Mouse (Mus musculus): ENCODE data around the gene Bcdin3d. TPM values are rescaled to one million over a fixed set of nuclear protein-coding genes. Genes with fewer than 3 reads are reported as not detected.

Gene Bcdin3d
- not detected in 2 replicates for polyA plus RNA-seq (2012; ENCODE audit: insufficient read depth, insufficient read length, low replicate concordance, missing spikeins)

GRCm38 (mm10) chr15:99474576-99474926 lies at the start of gene Bcdin3d:
Gene Bcdin3d, minus strand, starts transcription at chr15:99474730.
- TF ChIP-seq CTCF (IDR thresholded peaks at IDR 0.05; ENCODE audit: insufficient read depth, low read depth, low read length) (no peak), POLR2A (IDR thresholded peaks at IDR 0.05; ENCODE audit: insufficient read depth, low read depth, low read length) (peak; percentile 64; the same call in 1 of the 2 replicates)
- Histone ChIP-seq H3K4me1 (ENCODE audit: control insufficient read depth, insufficient read depth, low read length) (peaks cover 11% of the 10 kb centered on the region), H3K4me3 (ENCODE audit: insufficient read depth, low read depth, low read length) (peak within 1 kb of the TSS; percentile 86), H3K27ac (ENCODE audit: insufficient read depth, low read depth, low read length) (peak within 1 kb of the TSS; percentile 33)
- WGBS = under 1% methylated on average over 26 of the region's 26 CpGs

- no peak overlapping the region for H3K4me3 ChIP-seq (ENCODE audit: insufficient read depth, low read depth, low read length)
- no peak overlapping the region for H3K27ac ChIP-seq (ENCODE audit: insufficient read depth, low read depth, low read length)
- 79% methylated on average over 7 of the region's 7 CpGs for WGBS
- no peak for TF ChIP-seq CTCF (IDR thresholded peaks at IDR 0.05; ENCODE audit: insufficient read depth, low read depth, low read length)
- TF ChIP-seq POLR2A (IDR thresholded peaks at IDR 0.05; ENCODE audit: insufficient read depth, low read depth, low read length) = no peak
- H3K4me1 ChIP-seq (ENCODE audit: control insufficient read depth, insufficient read depth, low read length) = peaks cover 27% of the 10 kb centered on the region
Observed at GRCm38 (mm10) chr15:99520306-99520705, 45.8 kb upstream of the Bcdin3d start.

- Histone ChIP-seq H3K4me1 (ENCODE audit: control insufficient read depth, insufficient read depth, low read length) (peaks cover 24% of the 10 kb centered on the region), H3K4me3 (ENCODE audit: insufficient read depth, low read depth, low read length) (no peak overlapping the region), H3K27ac (ENCODE audit: insufficient read depth, low read depth, low read length) (no peak overlapping the region)
- TF ChIP-seq POLR2A (IDR thresholded peaks at IDR 0.05; ENCODE audit: insufficient read depth, low read depth, low read length) (no peak), CTCF (IDR thresholded peaks at IDR 0.05; ENCODE audit: insufficient read depth, low read depth, low read length) (no peak)
- WGBS = 86% methylated on average over 9 of the region's 9 CpGs
Observed at GRCm38 (mm10) chr15:99519626-99520025, 45.1 kb upstream of the Bcdin3d start.

- TF ChIP-seq CTCF (IDR thresholded peaks at IDR 0.05; ENCODE audit: insufficient read depth, low read depth, low read length) (no peak), POLR2A (IDR thresholded peaks at IDR 0.05; ENCODE audit: insufficient read depth, low read depth, low read length) (no peak)
- 75% methylated on average over 7 of the region's 7 CpGs for WGBS
- H3K27ac ChIP-seq (ENCODE audit: insufficient read depth, low read depth, low read length) = no peak overlapping the region
- no peak overlapping the region for H3K4me3 ChIP-seq (ENCODE audit: insufficient read depth, low read depth, low read length)
- peaks cover 27% of the 10 kb centered on the region for H3K4me1 ChIP-seq (ENCODE audit: control insufficient read depth, insufficient read depth, low read length)
Observed at GRCm38 (mm10) chr15:99517715-99518114, 43.2 kb upstream of the Bcdin3d start.

GRCm38 (mm10) chr15:99516715-99517114 lies 42.2 kb upstream of the Bcdin3d start:
- no peak overlapping the region for H3K4me3 ChIP-seq (ENCODE audit: insufficient read depth, low read depth, low read length)
- H3K4me1 ChIP-seq (ENCODE audit: control insufficient read depth, insufficient read depth, low read length) = peaks cover 23% of the 10 kb centered on the region
- H3K27ac ChIP-seq (ENCODE audit: insufficient read depth, low read depth, low read length) = no peak overlapping the region
- 75% methylated on average over 8 of the region's 8 CpGs for WGBS
- no peak for TF ChIP-seq POLR2A (IDR thresholded peaks at IDR 0.05; ENCODE audit: insufficient read depth, low read depth, low read length)
- no peak for TF ChIP-seq CTCF (IDR thresholded peaks at IDR 0.05; ENCODE audit: insufficient read depth, low read depth, low read length)

GRCm38 (mm10) chr15:99511797-99512525 lies 37.4 kb upstream of the Bcdin3d start:
- H3K4me1 ChIP-seq (ENCODE audit: control insufficient read depth, insufficient read depth, low read length) = peaks cover 15% of the 10 kb centered on the region
- H3K4me3 ChIP-seq (ENCODE audit: insufficient read depth, low read depth, low read length) = no peak overlapping the region
- no peak for TF ChIP-seq POLR2A (IDR thresholded peaks at IDR 0.05; ENCODE audit: insufficient read depth, low read depth, low read length)
- TF ChIP-seq CTCF (IDR thresholded peaks at IDR 0.05; ENCODE audit: insufficient read depth, low read depth, low read length) = no peak
- no peak overlapping the region for H3K27ac ChIP-seq (ENCODE audit: insufficient read depth, low read depth, low read length)
- WGBS = 62% methylated on average over 15 of the region's 15 CpGs

- H3K4me3 ChIP-seq (ENCODE audit: insufficient read depth, low read depth, low read length) = no peak overlapping the region
- peaks cover 19% of the 10 kb centered on the region for H3K4me1 ChIP-seq (ENCODE audit: control insufficient read depth, insufficient read depth, low read length)
- TF ChIP-seq POLR2A (IDR thresholded peaks at IDR 0.05; ENCODE audit: insufficient read depth, low read depth, low read length) = no peak
- TF ChIP-seq CTCF (IDR thresholded peaks at IDR 0.05; ENCODE audit: insufficient read depth, low read depth, low read length) = no peak
- WGBS = 71% methylated on average over 3 of the region's 3 CpGs
- no peak overlapping the region for H3K27ac ChIP-seq (ENCODE audit: insufficient read depth, low read depth, low read length)
Observed at GRCm38 (mm10) chr15:99510621-99511020, 36.1 kb upstream of the Bcdin3d start.

GRCm38 (mm10) chr15:99509840-99510239 lies 35.3 kb upstream of the Bcdin3d start:
- no peak overlapping the region for H3K27ac ChIP-seq (ENCODE audit: insufficient read depth, low read depth, low read length)
- 88% methylated on average over 7 of the region's 7 CpGs for WGBS
- no peak overlapping the region for H3K4me3 ChIP-seq (ENCODE audit: insufficient read depth, low read depth, low read length)
- TF ChIP-seq POLR2A (IDR thresholded peaks at IDR 0.05; ENCODE audit: insufficient read depth, low read depth, low read length) (no peak), CTCF (IDR thresholded peaks at IDR 0.05; ENCODE audit: insufficient read depth, low read depth, low read length) (no peak)
- peaks cover 27% of the 10 kb centered on the region for H3K4me1 ChIP-seq (ENCODE audit: control insufficient read depth, insufficient read depth, low read length)

GRCm38 (mm10) chr15:99505324-99506095 lies 31.0 kb upstream of the Bcdin3d start:
- TF ChIP-seq CTCF (IDR thresholded peaks at IDR 0.05; ENCODE audit: insufficient read depth, low read depth, low read length) = no peak
- TF ChIP-seq POLR2A (IDR thresholded peaks at IDR 0.05; ENCODE audit: insufficient read depth, low read depth, low read length) = no peak
- Histone ChIP-seq H3K4me3 (ENCODE audit: insufficient read depth, low read depth, low read length) (no peak overlapping the region), H3K27ac (ENCODE audit: insufficient read depth, low read depth, low read length) (peak overlapping the region; percentile 37), H3K4me1 (ENCODE audit: control insufficient read depth, insufficient read depth, low read length) (peaks cover 47% of the 10 kb centered on the region)
- WGBS = 71% methylated on average over 15 of the region's 15 CpGs
